In the genomic region with DNA sequence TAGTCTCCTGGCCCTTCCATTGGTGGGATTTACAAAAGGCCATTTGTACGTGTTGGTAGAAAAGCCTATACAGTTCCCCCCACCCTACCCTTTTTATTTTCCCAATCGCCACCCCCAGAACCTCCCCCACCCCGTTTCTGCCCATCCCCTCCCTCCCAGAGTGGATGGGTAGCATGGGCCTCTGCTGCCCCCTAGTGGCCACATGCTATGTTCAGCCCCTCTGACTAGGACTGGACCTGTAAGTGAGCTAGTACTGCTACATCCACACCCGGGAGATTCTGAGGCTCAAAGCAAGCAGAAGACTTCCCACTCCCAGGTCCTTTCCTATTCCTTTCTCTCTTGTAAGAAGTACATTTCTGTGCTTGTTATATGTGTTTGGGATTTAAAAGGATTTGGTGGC, we compare ENCODE assay signal across 8 mouse cellular contexts. TPM values are rescaled to one million over a fixed set of nuclear protein-coding genes. Genes with fewer than 3 reads are reported as not detected.
DNase-seq lines count a peak whose midpoint lies in the region; ATAC-seq and TF ChIP-seq lines count a peak whose summit lies in the region.
"Had no signal": no experiment of that assay in that cellular context is flagged by ENCODE, and none has a peak within 500 bp of the region (broad histone marks: within the 10 kb centered on the region; RNA-seq: fewer than 3 reads in every experiment).

No protein-coding gene starts in this region.

- H3K36me3 ChIP-seq in heart, embryonic 12.5 days, result no peaks in the 10 kb centered on the region
- H3K36me3 ChIP-seq in small intestine, adult 2 months (ENCODE audit: control insufficient read depth, insufficient read depth, low read length), result no peaks in the 10 kb centered on the region
- H3K36me3 ChIP-seq: limb, embryonic 12.5 days had no signal

- WGBS in heart, embryonic 12.5 days, result under 1% methylated on average over 4 of the region's 4 CpGs
- 0% methylated on average over 4 of the region's 4 CpGs for WGBS in small intestine, adult 2 months

- no peaks in the 10 kb centered on the region for H3K9me3 ChIP-seq in heart, embryonic 12.5 days (replicated peaks)
- H3K9me3 ChIP-seq: limb, embryonic 12.5 days had no signal

- H3K9ac ChIP-seq in heart, embryonic 12.5 days, result no peak overlapping the region
- H3K9ac ChIP-seq: limb, embryonic 12.5 days had no signal

- H3K4me3 ChIP-seq in heart, embryonic 12.5 days, result no peak overlapping the region
- H3K4me3 ChIP-seq in layer of hippocampus, adult 2 months, result no peak overlapping the region
- H3K4me3 ChIP-seq in small intestine, adult 2 months (ENCODE audit: low read depth, low read length), result no peak overlapping the region
- H3K4me3 ChIP-seq: limb, embryonic 12.5 days had no signal

- TF ChIP-seq POLR2A in small intestine, adult 2 months (IDR thresholded peaks at IDR 0.05; ENCODE audit: low read depth, low read length), result no peak

- peak; percentile 81 for TF ChIP-seq CTCF in layer of hippocampus, adult 2 months (conservative IDR thresholded peaks at IDR 0.05)
- peak; percentile 97; the same call in 1 of the 2 replicates for TF ChIP-seq CTCF in small intestine, adult 2 months (IDR thresholded peaks at IDR 0.05; ENCODE audit: extremely low read depth, insufficient read length, insufficient replicate concordance, low read depth, low read length)

- H3K27ac ChIP-seq in heart, embryonic 12.5 days (ENCODE audit: poor library complexity, severe bottlenecking), result no peak overlapping the region
- no peak overlapping the region for H3K27ac ChIP-seq in layer of hippocampus, adult 2 months
- H3K27ac ChIP-seq in small intestine, adult 2 months (ENCODE audit: insufficient read depth, low read depth, low read length), result no peak overlapping the region
- H3K27ac ChIP-seq: limb, embryonic 12.5 days had no signal

- peak; percentile 52; the same call in 1 of the 2 replicates for ATAC-seq in heart, embryonic 12.5 days (ENCODE audit: insufficient number of reproducible peaks, low FRiP score)
- ATAC-seq in megakaryocyte, adult 5-6 weeks (ENCODE audit: poor library complexity, severe bottlenecking), result peak; percentile 62

- peaks cover 93% of the 10 kb centered on the region for H3K27me3 ChIP-seq in heart, embryonic 12.5 days (replicated peaks)
- H3K27me3 ChIP-seq in small intestine, adult 2 months (ENCODE audit: control insufficient read depth, insufficient read depth, low read length), result peaks cover 47% of the 10 kb centered on the region

- H3K4me2 ChIP-seq in heart, embryonic 12.5 days, result no peak overlapping the region
- H3K4me2 ChIP-seq: limb, embryonic 12.5 days had no signal

- H3K4me1 ChIP-seq in heart, embryonic 12.5 days (replicated peaks), result peaks cover 16% of the 10 kb centered on the region; the same call in 1 of the 2 replicates
- H3K4me1 ChIP-seq in small intestine, adult 2 months (ENCODE audit: control insufficient read depth, insufficient read depth, insufficient read length, low read length), result no peaks in the 10 kb centered on the region

- peak; percentile 73 for DNase-seq in ES-CJ7 (ENCODE audit: low read depth, low spot score)
- DNase-seq in adrenal gland, postnatal 10 days, result peak; percentile 89
- peak; percentile 80 for DNase-seq in embryo, embryonic 9.5 days (ENCODE audit: extremely low spot score)
- DNase-seq in layer of hippocampus, adult 2 months (ENCODE audit: low spot score in 2 of 2), result peak; percentile 69 to 88

RNA-seq across cellular contexts. Expression of gene Hspb1, which starts 32.6 kb away (rescaled TPM):
- total RNA-seq in adrenal gland, postnatal 10 days (2021), result 10 to 100 TPM; 68.2 to 90.0 TPM
- 916 and 1,021 TPM in 2 replicates for polyA plus RNA-seq in heart, embryonic 12.5 days (2016; fragmentation: Nextera tagmentation; extraction: Ambion mirVana)
- total RNA-seq in layer of hippocampus, adult 2 months (2021), result 10 to 100 TPM; 15.4 to 16.8 TPM
- not detected in 2 replicates for total RNA-seq in megakaryocyte, adult 5-6 weeks (2015)
- not detected in 2 replicates for total RNA-seq in megakaryocyte, adult 5-6 weeks (2017)
- 91.6 and 121 TPM in 2 replicates for polyA plus RNA-seq in small intestine, adult 2 months (2012; rRNA removed)

RNA-seq across cellular contexts. Expression of gene Srrm3, which starts 48.5 kb away (rescaled TPM):
- 1 to 10 TPM; 2.5 to 4.3 TPM for total RNA-seq in adrenal gland, postnatal 10 days (2021)
- polyA plus RNA-seq in heart, embryonic 12.5 days (2016; fragmentation: Nextera tagmentation; extraction: Ambion mirVana), result 0.22 TPM in 1 of 2 replicates, not detected in the other
- total RNA-seq in layer of hippocampus, adult 2 months (2021), result 10 to 100 TPM; 80.9 to 81.4 TPM
- total RNA-seq in megakaryocyte, adult 5-6 weeks (2015), result not detected in 2 replicates
- total RNA-seq in megakaryocyte, adult 5-6 weeks (2017), result not detected in 2 replicates
- 0.19 and 0.42 TPM in 2 replicates for polyA plus RNA-seq in small intestine, adult 2 months (2012; rRNA removed)

Comparison
In these comparisons a context has a peak if more than half of its experiments do, and no peak if none do; other contexts are left out.
1. RNA of gene Hspb1, which starts 32.6 kb away (total RNA-seq): 68.2 to 90.0 TPM in adrenal gland, postnatal 10 days and 15.4 to 16.8 TPM in layer of hippocampus, adult 2 months; not detected in megakaryocyte, adult 5-6 weeks; every median in the first group is over 10 times any median in the second.
2. RNA of gene Srrm3, which starts 48.5 kb away (total RNA-seq): 80.9 to 81.4 TPM in layer of hippocampus, adult 2 months; 2.5 to 4.3 TPM in adrenal gland, postnatal 10 days and not detected in megakaryocyte, adult 5-6 weeks; every median in the first group is over 10 times any median in the second.
3. Peak in every context shown above with its lines, with median percentiles within 50 percentile points of each other: DNase-seq.